In genomic region chrX:38438147-38438791, GRCm38 (mm10) we compare ENCODE assay signal across 8 mouse cellular contexts. TPM values are rescaled to one million over a fixed set of nuclear protein-coding genes. Genes with fewer than 3 reads are reported as not detected.
DNase-seq lines count a peak whose midpoint lies in the region; ATAC-seq lines count a peak whose summit lies in the region.

No protein-coding gene starts in this region.

- no peak overlapping the region for H3K9ac ChIP-seq in kidney, embryonic 14.5 days (ENCODE audit: low read depth, low read length)

- peaks cover 2% of the 10 kb centered on the region; the same call in 1 of the 2 replicates for H3K36me3 ChIP-seq in kidney, embryonic 14.5 days (ENCODE audit: control insufficient read depth, insufficient read depth, low read length)

- no peak overlapping the region for H3K4me2 ChIP-seq in kidney, embryonic 14.5 days (replicated peaks; ENCODE audit: low read depth, low read length)

- no peak overlapping the region for H3K27ac ChIP-seq in kidney, embryonic 14.5 days (ENCODE audit: low read depth, low read length)

- H3K4me3 ChIP-seq in kidney, embryonic 14.5 days (ENCODE audit: low read length), result no peak overlapping the region

- H3K4me1 ChIP-seq in kidney, embryonic 14.5 days (ENCODE audit: control insufficient read depth, insufficient read depth, low read length), result no peaks in the 10 kb centered on the region

- no peak for ATAC-seq in kidney, embryonic 14.5 days (ENCODE audit: low FRiP score, low TSS enrichment)

- peak; percentile 58 for DNase-seq in kidney, adult 11 months
- DNase-seq in cerebellum, postnatal 14 days, result peak; percentile 92 to 93
- peak; percentile 65 to 79 for DNase-seq in frontal cortex, postnatal 36 days (ENCODE audit: low spot score in 2 of 2)
- peak; percentile 79 for DNase-seq in kidney, adult 9 months
- DNase-seq in liver, result peak; percentile 64
- DNase-seq in naive thymus-derived CD4-positive, alpha-beta T cell, adult 2 months (ENCODE audit: low read depth), result peak; percentile 70
- DNase-seq in spleen, postnatal 36 days (ENCODE audit: low spot score in 2 of 2), result peak; percentile 40 to 41

- H3K9me3 ChIP-seq in kidney, embryonic 14.5 days (ENCODE audit: control insufficient read depth, low read length), result no peaks in the 10 kb centered on the region

- H3K27me3 ChIP-seq in kidney, embryonic 14.5 days (ENCODE audit: control insufficient read depth, insufficient read depth, low read length), result no peaks in the 10 kb centered on the region

- WGBS in kidney, embryonic 14.5 days, result 56% methylated on average over 7 of the region's 7 CpGs

RNA-seq across cellular contexts. Expression of gene Lamp2, which starts 18.0 kb away (rescaled TPM):
- 113 and 155 TPM in 2 replicates for polyA plus RNA-seq in kidney, embryonic 14.5 days (2014; fragmentation: Nextera tagmentation; extraction: Ambion mirVana)

Comparison
In these comparisons a context has a peak if more than half of its experiments do, and no peak if none do; other contexts are left out.
1. DNase-seq: peak in every context shown above with its lines; median percentile 92 in cerebellum, postnatal 14 days; 79 in kidney, adult 9 months; 72 in frontal cortex, postnatal 36 days; 70 in naive thymus-derived CD4-positive, alpha-beta T cell, adult 2 months; 64 in liver; 58 in kidney, adult 11 months; 40 in spleen, postnatal 36 days.